Mouse (Mus musculus) midbrain, embryonic 16.5 days (tissue): ENCODE results near the gene P2rx6. TPM values are rescaled to one million over a fixed set of nuclear protein-coding genes. Genes with fewer than 3 reads are reported as not detected.
"Not testable (repeated sequence)": the region's sequence is repeated elsewhere in the genome, so short reads cannot be mapped to it uniquely, and the experiment has no call there.

Experiments used
- ATAC-seq: fragments of 200-750 bp; cut with Nextera tagmentation; 2 replicates; pipeline ENCODE4 v1.8.0; 2017; ENCODE audit warnings: moderate TSS enrichment
- H3K27ac ChIP-seq: fragments of 300-500 bp; sonication (generic); 2 replicates; pipeline ENCODE4 v1.5.1; 2014; ENCODE audit warnings: mild to moderate bottlenecking, low read length, mixed read lengths
- H3K27me3 ChIP-seq: fragments of 300-500 bp; sonication (generic); 2 replicates; pipeline ENCODE4 v1.6.1; 2014; ENCODE audit warnings: low read depth, low read length, mixed read lengths; ENCODE audit not compliant: control insufficient read depth, insufficient read depth
- H3K36me3 ChIP-seq: fragments of 300-500 bp; sonication (generic); 2 replicates; pipeline ENCODE4 v1.6.1; 2014; ENCODE audit warnings: mild to moderate bottlenecking, low read length, moderate library complexity, mixed read lengths; ENCODE audit not compliant: control insufficient read depth, insufficient read depth
- H3K4me1 ChIP-seq: fragments of 300-500 bp; sonication (generic); 2 replicates; pipeline ENCODE4 v1.6.1; 2014; ENCODE audit warnings: mild to moderate bottlenecking, low read length, mixed read lengths; ENCODE audit not compliant: control insufficient read depth, insufficient read depth
- H3K4me2 ChIP-seq: fragments of 300-500 bp; sonication (generic); 2 replicates; pipeline ENCODE4 v1.6.1; 2014; ENCODE audit warnings: mild to moderate bottlenecking, low read length, mixed read lengths
- H3K4me3 ChIP-seq: fragments of 300-500 bp; sonication (generic); 2 replicates; pipeline ENCODE4 v1.5.1; 2014; ENCODE audit warnings: low read depth, mild to moderate bottlenecking, low read length, moderate library complexity, mixed read lengths
- H3K9ac ChIP-seq: fragments of 300-500 bp; sonication (generic); 2 replicates; pipeline ENCODE4 v1.6.1; 2014; ENCODE audit warnings: low read depth, low read length, mixed read lengths
- H3K9me3 ChIP-seq: fragments of 300-500 bp; sonication (generic); replicated peaks from 2 replicates; pipeline ENCODE4 v1.6.1; 2014; ENCODE audit warnings: mild to moderate bottlenecking, low read length, mixed read lengths; ENCODE audit not compliant: control insufficient read depth, poor library complexity, severe bottlenecking
- WGBS: fragments of 180-500 bp; shearing (Covaris S2); extraction: QIAGEN DNeasy Blood & Tissue Kit; methylation state at CpG from one replicate; pipeline ENCODE4 v1.1.7; 2014; 5-methylcytosine and 5-hydroxymethylcytosine counted together
- polyA plus RNA-seq: library from polyadenylated mRNA; unstranded; fragments of >200 nt; fragmentation: Nextera tagmentation; extraction: Ambion mirVana; gene quantifications from 2 replicates; pipeline ENCODE4 v1.2.1, GENCODE M21; 2015

P2rx6 gene
- polyA plus RNA-seq, 1 experiment from 2014 or later: 3.5 TPM

GRCm38 (mm10) chr16:17532271-17532670, 29.4 kb upstream of the P2rx6 start:
- Histone ChIP-seq H3K9ac (no peak overlapping the region), H3K4me3 (no peak overlapping the region), H3K4me2 (no peak overlapping the region), H3K27me3 (no peaks in the 10 kb centered on the region), H3K9me3 (no peaks in the 10 kb centered on the region), H3K36me3 (peaks cover 11% of the 10 kb centered on the region), H3K27ac (no peak overlapping the region), H3K4me1 (peaks cover 14% of the 10 kb centered on the region)
- no peak for ATAC-seq
- WGBS: 61% methylated on average over 4 of the region's 4 CpGs

GRCm38 (mm10) chr16:17532676-17533329, 28.9 kb upstream of the P2rx6 start:
- no peak for ATAC-seq
- Histone ChIP-seq H3K4me2 (no peak overlapping the region), H3K36me3 (peaks cover 6% of the 10 kb centered on the region), H3K4me1 (peaks cover 14% of the 10 kb centered on the region), H3K27me3 (no peaks in the 10 kb centered on the region), H3K9me3 (no peaks in the 10 kb centered on the region), H3K4me3 (no peak overlapping the region), H3K27ac (no peak overlapping the region), H3K9ac (no peak overlapping the region)
- 73% methylated on average over 14 of the region's 14 CpGs for WGBS

- 94% methylated on average over 3 of the region's 3 CpGs for WGBS
Measured at GRCm38 (mm10) chr16:17536584-17536983, 25.1 kb upstream of the P2rx6 start.

GRCm38 (mm10) chr16:17542632-17543031, 19.1 kb upstream of the P2rx6 start:
- no peaks in the 10 kb centered on the region for H3K36me3 ChIP-seq
- WGBS: 85% methylated on average over 2 of the region's 2 CpGs

More at GRCm38 (mm10) chr16:17536584-17536983, 25.1 kb upstream of the P2rx6 start:
- ATAC-seq: no peak
- Histone ChIP-seq H3K36me3 (no peaks in the 10 kb centered on the region), H3K9me3 (no peaks in the 10 kb centered on the region), H3K4me1 (peaks cover 4% of the 10 kb centered on the region), H3K4me3 (no peak overlapping the region), H3K27me3 (no peaks in the 10 kb centered on the region), H3K9ac (no peak overlapping the region), H3K4me2 (no peak overlapping the region), H3K27ac (no peak overlapping the region)

GRCm38 (mm10) chr16:17552837-17553236, 8.8 kb upstream of the P2rx6 start:
- Histone ChIP-seq H3K36me3 (no peaks in the 10 kb centered on the region), H3K4me2 (no peak overlapping the region), H3K27me3 (no peaks in the 10 kb centered on the region), H3K27ac (no peak overlapping the region), H3K9ac (no peak overlapping the region), H3K4me3 (no peak overlapping the region), H3K9me3 (no peaks in the 10 kb centered on the region), H3K4me1 (peaks cover 7% of the 10 kb centered on the region; the same call in 1 of the 2 replicates)
- 92% methylated on average over 7 of the region's 7 CpGs for WGBS
- no peak for ATAC-seq

More at GRCm38 (mm10) chr16:17542632-17543031, 19.1 kb upstream of the P2rx6 start:
- H3K9me3 ChIP-seq: no peaks in the 10 kb centered on the region
- H3K4me2 ChIP-seq: no peak overlapping the region
- ATAC-seq: no peak
- no peak overlapping the region for H3K4me3 ChIP-seq
- no peak overlapping the region for H3K27ac ChIP-seq
- H3K9ac ChIP-seq: no peak overlapping the region
- no peaks in the 10 kb centered on the region for H3K27me3 ChIP-seq
- no peaks in the 10 kb centered on the region for H3K4me1 ChIP-seq

GRCm38 (mm10) chr16:17553910-17554685, 7.6 kb upstream of the P2rx6 start:
- WGBS: 5% methylated on average over 18 of the region's 18 CpGs
- ATAC-seq: peak; percentile 85
- Histone ChIP-seq H3K4me1 (peaks cover 14% of the 10 kb centered on the region; the same call in 1 of the 2 replicates), H3K9ac (peak overlapping the region; percentile 22; the same call in 1 of the 2 replicates), H3K36me3 (no peaks in the 10 kb centered on the region), H3K27ac (peak overlapping the region; percentile 9), H3K27me3 (no peaks in the 10 kb centered on the region), H3K9me3 (no peaks in the 10 kb centered on the region), H3K4me3 (0 out of 2 replicates have a peak overlapping the region, but pooled peaks have one; percentile 8), H3K4me2 (peak overlapping the region; percentile 50)

GRCm38 (mm10) chr16:17554702-17555101, 7.0 kb upstream of the P2rx6 start:
- not testable (repeated sequence) for H3K9me3 ChIP-seq, H3K4me2 ChIP-seq, H3K27me3 ChIP-seq, H3K9ac ChIP-seq, ATAC-seq, H3K36me3 ChIP-seq, H3K4me3 ChIP-seq
- WGBS: 12% methylated on average over 4 of the region's 4 CpGs
- Histone ChIP-seq H3K27ac (peak overlapping the region; percentile 9), H3K4me1 (peaks cover 15% of the 10 kb centered on the region; the same call in 1 of the 2 replicates)

GRCm38 (mm10) chr16:17556180-17556579, 5.5 kb upstream of the P2rx6 start:
- Histone ChIP-seq H3K9ac (no peak overlapping the region), H3K27me3 (no peaks in the 10 kb centered on the region; the same call in 1 of the 2 replicates), H3K9me3 (no peaks in the 10 kb centered on the region), H3K4me2 (no peak overlapping the region), H3K4me3 (no peak overlapping the region), H3K27ac (no peak overlapping the region), H3K4me1 (peaks cover 17% of the 10 kb centered on the region), H3K36me3 (no peaks in the 10 kb centered on the region)
- 93% methylated on average over 4 of the region's 4 CpGs for WGBS
- no peak for ATAC-seq

GRCm38 (mm10) chr16:17556907-17557306, 4.8 kb upstream of the P2rx6 start:
- peaks cover 23% of the 10 kb centered on the region for H3K4me1 ChIP-seq
- no peaks in the 10 kb centered on the region for H3K36me3 ChIP-seq
- no peak overlapping the region for H3K4me3 ChIP-seq
- H3K27me3 ChIP-seq: no peaks in the 10 kb centered on the region; the same call in 1 of the 2 replicates
- H3K9ac ChIP-seq: no peak overlapping the region
- no peak overlapping the region for H3K4me2 ChIP-seq
- no peak overlapping the region for H3K27ac ChIP-seq
- WGBS: 61% methylated on average over 4 of the region's 4 CpGs
- H3K9me3 ChIP-seq: no peaks in the 10 kb centered on the region
- ATAC-seq: no peak
